Mouse (Mus musculus) CD8-positive naive resting alpha-beta T cell, adult 2 months (primary cell): Measurements from ENCODE around the gene Mc3r.
A peak's percentile ranks its signal among the peaks of the same experiment; 100 is the strongest.

Experiments
- DNase-seq, 2 experiments: peaks; one replicate each; pipeline ENCODE4 v3.0.0; 2022; ENCODE audit warnings: low read depth in 2 of 2, low spot score in 2 of 2

Mc3r gene

DNA sequence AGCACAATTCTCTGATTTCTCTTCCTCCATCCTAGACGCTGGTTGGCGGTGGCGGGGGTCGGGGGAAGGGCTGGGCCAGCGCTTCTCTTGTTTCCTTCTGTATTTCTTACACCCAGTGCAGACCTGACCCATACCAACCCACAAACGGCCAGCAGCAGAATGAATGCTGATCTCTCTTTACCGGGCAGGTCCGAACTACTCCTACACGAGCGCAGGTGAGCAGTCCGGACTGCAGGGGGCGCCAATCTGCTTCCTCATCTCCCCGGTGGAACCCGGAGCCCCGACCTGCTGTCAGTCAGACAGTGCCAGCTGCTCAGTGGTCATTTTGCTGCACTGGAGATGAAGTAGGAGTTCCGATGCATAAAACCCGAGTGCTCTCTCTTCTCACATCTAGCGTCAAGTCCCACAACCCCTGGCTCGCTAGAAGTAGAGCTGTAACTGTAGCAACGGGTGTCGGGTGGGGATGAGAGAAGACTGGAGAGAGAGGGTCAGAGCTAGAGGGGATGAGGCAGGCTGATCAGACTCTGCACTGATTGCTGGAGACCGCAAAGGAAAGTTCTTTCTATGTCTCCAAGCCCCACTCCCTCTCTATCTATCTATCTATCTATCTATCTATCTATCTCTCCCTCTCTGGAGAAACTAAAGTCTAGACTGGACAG, at the start of gene Mc3r:
Gene Mc3r (plus strand): TSS at position 387 of the 659 bp plus-strand sequence.
- DNase-seq = no peak

DNA sequence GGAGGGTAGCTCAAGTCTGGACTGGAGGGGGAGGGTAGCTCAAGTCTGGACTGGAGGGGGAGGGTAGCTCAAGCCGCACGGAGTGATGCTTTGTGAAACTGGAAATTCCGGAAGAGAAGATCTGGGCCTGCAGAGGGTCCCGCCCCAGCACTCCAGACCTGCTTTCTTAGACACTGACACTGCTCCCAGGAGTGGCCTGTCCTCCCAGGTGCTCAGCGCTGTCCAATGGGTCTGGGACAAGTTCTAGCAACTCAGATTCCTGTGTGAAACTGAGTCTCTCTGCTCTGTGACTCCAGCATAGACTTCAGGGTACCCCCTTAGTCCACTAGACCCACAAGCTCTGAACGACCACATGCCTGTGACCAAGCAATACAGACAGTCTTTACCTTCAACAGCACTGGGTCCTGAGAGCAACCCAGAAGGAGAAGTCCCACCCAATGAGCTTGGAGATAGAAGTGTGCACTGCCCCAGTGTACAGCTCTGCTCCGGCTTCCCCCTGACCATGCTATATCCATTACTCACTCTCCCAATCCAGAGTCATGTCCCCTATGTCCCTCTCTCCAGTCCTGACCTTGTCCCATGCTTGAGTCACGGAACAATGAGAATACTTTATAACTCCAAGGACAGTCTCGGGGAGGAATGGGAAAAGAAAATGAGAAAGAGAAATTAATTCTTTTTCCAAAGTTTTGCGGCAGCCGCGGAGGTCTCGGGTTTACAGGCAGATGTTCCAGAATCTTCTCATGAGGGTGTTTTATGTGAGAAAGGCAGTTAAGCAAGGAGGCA, 46.1 kb upstream of the Mc3r start:
- DNase-seq = no peak

DNA sequence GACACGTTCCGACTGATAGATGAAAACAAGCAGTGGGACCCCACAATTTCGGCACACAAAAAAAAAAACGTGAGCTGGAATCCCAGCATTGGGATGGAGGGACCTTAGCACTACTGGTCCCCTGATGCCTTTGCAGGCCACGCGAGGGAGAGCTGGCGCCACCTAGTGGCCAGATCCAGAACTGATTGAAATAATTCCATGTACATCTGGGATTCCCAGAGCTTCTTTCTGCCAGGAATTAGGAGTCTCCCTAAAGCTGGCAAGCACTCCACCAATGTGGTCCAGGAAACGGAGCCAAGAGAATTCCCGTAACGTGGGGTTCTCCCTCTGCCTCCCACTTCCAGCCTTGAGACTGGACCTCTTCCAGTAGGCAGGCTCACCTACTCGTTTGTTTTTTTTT, 41.3 kb upstream of the Mc3r start:
- DNase-seq = peak in 1 of 2 experiments; percentile 6

DNA sequence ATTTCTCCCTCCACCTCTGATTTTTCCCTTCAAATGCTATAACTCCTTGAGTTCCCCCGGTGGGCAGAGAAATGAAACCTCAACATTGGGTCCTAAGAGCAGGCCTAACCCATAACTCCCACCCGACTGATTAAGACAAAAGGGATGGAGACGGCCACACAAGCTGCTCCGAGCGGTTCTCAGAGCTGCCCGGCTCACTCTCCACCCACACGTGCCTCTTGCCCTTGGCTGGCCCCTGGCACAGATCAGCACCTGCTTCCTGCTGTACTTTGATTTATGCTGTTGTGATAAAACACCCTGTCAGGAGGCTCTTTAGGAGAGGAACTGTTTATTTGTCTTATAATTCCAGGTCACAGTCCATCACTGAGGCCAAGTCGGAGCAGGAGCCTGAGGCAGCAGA, 34.8 kb upstream of the Mc3r start:
- DNase-seq = no peak

DNA sequence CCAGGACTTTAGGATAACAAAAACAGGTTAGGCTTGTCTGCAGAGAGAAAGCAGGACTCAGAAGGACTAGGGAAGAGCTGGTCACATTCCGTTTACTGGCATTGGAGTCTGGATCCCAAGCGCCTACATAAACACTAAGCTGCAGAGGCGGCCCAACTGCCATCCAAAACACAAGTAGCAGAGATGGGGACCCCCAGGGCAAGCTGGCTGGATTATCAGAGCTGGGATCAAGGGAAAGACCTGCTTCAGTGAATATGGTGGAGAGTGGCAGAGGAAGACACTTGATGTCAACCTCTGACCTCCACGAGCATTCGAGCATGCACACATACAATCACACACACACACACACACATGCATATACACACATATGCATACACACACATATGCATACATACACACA, 34.0 kb upstream of the Mc3r start:
- DNase-seq = no peak

DNA sequence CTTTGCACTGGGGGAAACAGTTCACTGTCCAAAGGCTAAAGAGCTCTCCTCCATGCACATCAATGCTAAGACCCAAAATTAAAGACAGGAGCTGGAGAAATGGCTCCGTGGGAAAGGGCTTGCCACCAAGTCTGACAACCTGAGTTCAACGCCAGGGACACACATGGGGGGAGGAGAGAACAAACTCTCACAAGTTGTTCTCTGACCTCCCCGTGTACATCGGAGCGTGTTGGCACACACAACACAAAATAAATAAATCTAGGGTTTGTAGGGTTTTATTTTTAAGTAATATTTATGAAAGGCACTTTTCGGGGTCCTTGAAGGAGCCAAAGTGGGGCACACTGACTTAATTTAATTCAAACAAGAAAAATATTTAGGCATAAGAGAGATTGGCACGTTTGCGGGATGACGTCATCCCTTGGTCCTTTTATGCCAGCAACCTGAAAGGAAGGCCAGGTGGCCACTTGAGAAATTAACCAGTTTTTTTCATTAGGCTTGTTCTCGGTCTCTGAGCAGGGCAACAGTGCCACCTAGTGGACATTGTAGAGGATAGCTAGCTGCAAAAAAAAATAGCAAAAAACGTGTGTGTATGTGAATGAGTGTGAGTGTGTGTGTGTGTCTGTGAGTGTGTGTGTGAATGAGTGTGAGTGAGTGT, 32.7 kb upstream of the Mc3r start:
- no peak for DNase-seq

DNA sequence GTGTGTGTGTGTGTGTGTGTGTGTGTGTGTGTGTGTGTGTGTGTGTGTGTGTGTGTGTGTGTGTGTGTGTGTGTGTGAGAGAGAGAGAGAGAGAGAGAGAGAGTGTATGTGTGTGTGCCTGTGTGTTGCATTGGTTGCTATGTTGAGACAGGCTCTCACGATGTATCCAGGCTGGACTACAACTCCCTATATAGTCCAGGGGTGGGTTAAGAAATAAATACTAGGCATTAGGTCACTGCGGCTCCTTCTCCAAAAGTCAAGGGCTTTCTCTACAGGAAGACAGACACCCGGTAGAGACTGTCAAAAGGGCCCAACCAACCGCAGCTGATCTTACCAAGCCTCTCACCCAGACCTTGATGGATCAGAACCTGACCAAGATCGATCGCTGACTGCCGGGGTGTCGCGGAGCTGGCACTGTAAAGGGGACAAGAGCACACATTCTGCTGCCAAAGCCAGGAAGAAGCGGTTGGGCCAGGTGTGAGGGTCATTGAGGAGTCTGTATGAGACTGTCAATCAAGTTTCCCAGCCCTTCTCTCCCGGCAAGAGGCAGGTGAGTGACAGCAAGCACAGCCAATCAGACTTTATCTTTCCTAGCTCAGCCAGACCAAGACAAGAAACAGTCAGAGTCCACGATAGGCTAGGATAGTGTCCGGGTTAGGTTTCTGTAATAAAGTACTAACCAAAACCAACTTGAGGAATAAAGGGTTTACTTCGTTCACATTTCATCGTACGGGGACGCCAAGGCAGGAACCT, 32.0 kb upstream of the Mc3r start:
- DNase-seq = no peak

DNA sequence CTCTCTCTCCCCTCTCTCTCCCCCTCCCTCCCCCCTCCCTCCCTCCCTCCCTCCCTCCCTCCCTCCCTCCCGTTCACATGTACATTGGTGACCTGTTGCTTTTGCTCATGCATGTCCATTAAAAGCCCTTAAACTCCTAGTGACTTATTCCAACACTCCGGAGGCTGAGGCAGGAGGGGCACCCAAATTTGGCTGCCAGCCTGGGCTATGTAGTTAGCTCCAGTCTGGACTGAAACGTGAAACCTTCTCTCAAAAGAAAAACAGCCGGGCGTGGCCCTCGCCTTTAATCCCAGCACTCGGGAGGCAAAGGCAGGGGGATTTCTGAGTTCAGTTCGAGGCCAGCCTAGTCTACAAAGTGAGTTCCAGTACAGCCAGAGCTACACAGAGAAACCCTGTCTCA, 30.4 kb upstream of the Mc3r start:
- no peak for DNase-seq

DNA sequence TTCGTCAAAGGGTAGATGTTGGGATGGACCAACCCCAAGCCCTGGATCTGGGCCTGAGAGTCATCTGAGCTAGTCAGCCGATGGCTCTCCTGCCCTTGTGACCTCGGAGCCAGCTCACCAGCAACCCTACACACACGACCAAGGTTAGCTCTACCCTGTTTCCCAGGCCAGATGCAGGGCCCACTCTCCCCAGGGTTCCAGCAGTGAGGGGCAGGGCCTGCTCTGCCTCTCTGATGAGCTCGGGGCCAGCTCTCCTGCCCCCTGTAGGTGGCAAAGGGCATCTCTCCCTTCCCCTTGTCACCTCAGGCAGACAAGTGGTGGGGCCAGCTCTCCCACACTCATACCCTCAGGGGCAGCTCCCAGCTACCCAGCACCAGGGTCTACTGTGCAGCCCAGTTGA, 29.1 kb upstream of the Mc3r start:
- DNase-seq = no peak

DNA sequence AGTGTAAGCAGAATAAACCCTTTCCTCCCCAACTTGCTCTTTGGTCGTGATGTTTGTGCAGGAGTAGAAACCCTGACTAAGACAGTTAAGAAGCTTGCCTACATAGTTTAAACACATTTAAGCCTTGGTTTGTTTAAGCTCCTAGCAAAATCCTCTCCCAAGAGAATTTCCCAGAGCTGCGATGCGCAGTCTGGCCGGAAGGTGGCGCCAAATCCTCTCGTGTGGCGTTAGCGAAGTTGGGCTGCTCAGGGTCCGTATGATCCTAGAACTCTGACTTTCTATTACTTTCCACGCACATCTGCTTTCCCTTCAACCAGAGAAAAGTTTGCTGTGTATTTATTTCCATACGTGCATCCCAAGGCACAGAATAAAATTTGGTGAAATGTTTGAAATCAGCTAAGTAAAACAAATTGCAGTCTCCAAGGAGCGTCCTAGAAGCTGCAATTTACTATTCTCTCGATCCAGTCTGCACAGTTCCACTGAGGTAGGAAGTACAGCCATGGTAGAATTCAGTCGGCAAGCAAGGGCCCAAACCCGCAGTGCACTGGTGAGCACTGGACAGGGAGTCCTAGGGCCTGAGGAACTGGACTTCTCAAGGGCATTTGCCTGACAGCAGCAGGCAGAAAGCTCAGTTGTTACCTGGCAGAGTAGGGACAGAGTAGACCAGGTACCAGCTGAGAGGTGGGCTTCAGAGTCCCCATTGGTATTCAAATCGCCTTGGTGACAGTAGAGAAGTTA, 26.5 kb upstream of the Mc3r start:
- peak; percentile 13 to 29 for DNase-seq

DNA sequence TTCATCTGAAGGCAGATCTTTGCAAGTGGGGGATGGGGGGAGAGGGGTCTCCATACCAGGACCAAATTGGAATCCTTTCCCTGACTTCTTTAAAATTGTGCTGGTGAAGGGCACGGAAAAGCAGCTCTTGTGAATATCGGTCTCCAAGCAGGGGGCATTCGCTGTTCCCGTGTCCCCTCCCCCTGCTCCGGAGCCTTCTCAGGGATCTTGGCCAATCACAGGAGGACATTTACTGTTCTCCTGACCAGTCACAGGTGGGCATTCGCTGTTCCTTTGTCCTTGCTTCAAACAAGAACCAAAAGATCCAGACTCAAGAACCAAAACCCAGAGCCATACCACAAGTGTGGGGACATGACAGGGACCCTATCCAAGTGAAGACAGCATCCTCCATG, 25.9 kb upstream of the Mc3r start:
- no peak for DNase-seq

DNA sequence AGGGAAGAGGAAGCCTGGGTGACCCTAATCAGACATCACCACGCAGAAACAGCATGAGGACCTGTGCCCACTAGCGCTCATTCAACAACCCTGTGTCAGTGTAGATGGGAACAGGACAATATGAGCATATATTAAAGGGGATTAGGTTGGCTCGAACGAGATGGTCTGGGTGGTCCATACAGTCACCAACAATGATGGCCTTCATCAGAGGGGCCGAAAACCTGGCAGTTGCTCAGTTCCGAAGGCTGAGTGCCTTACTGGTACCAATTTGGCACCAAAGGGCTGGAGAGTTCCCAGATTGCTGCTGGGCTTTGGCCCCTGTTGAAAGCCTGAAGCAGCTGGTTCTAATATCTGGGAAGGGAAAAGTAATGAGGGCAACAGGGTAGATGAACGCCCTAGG, 25.4 kb upstream of the Mc3r start:
- DNase-seq = no peak

DNA sequence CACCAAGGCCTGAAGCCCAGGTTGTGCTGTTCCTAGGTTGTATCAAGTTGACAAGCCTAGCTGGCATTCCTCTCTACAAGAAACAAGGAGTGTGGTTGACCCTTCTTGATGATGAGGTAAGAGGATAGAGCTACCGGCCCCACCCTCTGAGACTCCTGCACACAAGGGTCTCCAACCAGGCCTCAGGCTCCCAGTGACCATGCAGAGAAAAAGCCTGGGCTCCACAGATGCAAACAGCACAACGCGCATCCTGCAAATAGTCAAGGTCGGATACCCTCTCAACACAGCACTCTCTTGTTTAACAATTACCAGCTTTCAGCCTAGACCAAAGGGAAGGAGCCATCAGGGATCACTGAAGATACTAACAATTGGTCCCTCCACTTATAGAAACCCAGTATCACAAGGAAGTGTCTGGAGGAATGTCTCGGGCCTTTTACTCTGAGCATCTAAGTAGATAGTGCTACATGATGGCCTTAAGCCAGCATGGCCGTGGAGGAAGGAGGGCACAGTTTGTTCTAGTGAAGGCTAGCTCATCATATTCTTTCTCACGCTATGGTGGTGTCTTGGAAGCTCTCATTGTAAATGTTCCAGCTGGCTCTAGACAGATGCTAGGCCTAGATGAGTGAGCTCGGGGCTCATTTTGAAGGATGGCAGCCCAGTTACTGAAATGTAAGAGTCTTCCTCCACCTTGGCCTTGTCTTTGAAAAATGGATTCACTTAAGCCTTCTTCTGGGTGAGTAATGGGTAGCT, 24.7 kb upstream of the Mc3r start:
- no peak for DNase-seq

DNA sequence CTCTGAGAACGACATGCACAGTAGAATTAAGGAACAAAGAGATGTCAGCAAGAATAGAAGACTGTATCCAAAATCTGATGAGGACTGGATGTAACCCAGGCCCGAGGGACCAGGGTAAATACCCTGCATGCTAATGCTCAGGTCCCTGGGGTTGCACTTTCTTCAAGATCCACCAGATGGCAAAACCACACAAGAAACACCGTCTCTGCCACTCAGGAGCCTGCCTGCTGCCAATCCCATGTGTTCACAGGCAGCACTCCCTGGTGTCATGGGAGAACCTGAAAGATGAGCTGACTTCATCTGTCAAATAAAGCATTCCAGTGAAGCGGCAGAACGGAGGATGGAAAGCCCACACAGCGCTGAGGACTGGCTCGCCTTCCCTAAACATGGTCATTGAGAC, 21.3 kb upstream of the Mc3r start:
- DNase-seq = no peak

DNA sequence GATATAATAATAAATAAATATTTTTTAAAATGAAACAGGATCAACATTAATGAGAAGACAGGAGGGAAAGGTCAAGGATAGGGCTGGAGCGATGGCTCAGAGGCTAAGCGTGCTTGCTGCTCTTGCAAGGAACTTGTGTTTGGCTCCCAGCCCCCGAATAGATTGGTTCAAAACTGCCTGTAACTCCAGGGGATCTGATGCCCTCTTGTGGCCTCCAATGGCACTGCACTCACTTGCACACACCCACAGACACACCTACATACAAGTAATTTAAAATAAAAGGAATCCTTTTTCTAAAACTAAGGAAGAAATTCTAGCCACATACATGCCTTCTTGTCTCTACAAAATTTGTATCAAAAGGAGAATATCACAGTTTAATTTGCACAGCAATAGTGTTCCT, 20.5 kb upstream of the Mc3r start:
- no peak for DNase-seq

DNA sequence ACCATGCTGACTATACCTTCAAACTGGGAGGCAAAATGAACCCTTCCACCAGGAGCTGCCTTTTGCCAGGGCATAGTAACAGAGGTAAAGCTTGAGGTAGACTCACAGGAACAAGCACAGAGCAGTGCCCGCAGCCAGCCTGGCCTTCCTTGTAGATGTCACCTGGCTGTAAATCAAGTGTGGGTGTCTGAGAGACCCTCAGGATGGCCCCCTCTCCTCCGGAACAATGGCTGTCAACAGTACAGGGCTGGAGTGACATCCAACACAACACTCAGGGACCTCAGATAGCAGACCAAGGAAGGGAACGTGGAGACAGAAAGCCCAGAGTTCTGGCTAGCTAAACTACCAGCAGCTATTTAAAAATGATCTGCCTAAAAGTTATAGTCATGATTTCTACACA, 19.1 kb upstream of the Mc3r start:
- no peak for DNase-seq

DNA sequence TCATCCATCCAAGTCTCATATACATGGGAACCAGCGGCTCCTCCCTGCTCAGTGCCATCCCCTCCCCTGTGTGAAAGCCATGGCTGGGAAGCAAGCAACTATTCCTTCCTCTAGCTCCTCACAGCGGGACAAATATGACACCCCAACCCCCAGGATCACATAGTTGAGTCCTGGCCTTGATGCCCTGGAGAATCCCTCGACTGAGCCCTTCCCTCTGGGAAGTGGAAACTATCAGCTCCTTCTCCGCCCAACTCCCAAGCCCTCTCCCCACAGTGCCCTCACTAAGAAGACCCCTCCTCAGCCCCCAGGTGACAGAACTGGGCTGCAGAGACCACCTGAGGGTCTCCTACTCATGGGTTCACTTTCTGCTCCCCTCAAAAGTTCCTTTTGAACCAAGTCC, 18.2 kb upstream of the Mc3r start:
- DNase-seq = no peak

DNA sequence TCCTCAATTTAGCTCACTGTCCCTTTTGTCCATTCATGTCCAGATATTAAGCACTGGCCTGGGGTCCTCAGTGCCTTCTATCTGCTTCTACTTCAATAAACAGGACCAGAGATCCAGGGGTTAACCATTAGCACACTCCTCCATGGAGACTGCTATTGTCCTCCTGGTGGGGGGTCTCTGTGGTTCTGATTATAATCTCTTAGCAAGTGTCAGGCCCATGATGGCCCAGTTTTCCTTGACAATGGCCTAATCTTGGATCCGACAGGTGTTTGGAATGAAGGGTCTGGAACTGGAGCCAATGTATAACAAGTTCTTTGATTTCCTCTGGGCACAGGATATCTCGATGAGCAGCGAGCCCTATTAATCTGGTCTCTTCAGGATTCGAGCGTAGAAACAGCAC, 10.1 kb upstream of the Mc3r start:
- DNase-seq = no peak

DNA sequence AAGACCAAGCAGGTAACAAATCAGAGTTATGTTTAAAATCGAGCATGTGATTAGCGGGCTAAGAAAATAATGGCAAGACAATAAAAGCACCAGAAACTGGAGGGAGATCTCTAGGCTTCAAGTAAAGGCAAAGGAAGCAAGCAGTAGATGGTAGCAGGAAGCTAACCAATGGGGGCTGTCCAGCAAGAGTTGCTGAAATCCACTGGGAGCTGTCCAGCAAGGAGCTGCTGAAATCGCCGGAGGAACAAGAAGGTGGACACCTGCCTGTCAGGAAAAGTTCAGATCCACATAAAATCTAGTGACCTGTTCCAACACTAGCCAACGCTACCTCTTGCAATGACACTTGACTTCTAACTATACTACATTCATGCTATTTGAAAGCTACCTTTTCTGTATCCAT, 7.3 kb upstream of the Mc3r start:
- no peak for DNase-seq

DNA sequence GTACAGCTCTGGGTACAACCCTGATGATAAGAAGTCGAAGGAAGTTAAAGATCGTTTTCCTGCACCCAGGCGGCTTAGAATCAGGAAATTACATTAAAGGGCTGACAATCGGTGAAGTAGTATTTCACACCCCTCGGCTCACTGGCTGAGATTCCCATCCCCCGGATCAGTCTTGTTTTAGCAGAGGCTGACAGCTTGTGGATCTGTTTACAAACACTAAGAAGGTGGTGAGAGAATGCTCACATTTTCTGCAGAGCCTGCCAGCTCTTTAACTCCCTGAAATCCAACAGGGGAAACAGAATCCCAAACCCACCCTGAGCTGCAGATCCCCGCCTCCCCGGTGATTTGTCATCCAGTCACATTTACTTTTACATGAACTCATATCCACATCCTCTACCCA, 2.8 kb upstream of the Mc3r start:
- no peak for DNase-seq
